Mouse (Mus musculus) neural tube, embryonic 14.5 days (tissue): ENCODE data around the gene Cck. TPM values are rescaled to one million over a fixed set of nuclear protein-coding genes. Genes with fewer than 3 reads are reported as not detected.

ENCODE experiments used
- ATAC-seq: fragments of 200-750 bp; cut with Nextera tagmentation; 2 replicates; pipeline ENCODE4 v1.8.0; 2017; ENCODE audit warnings: low read depth, mild to moderate bottlenecking, moderate TSS enrichment, moderate library complexity
- H3K27ac ChIP-seq: fragments of 300-500 bp; sonication (generic); 2 replicates; pipeline ENCODE4 v1.5.1; 2014; ENCODE audit warnings: low read depth, mild to moderate bottlenecking, control low read depth, low read length, moderate library complexity, mixed read lengths
- H3K27me3 ChIP-seq: fragments of 300-500 bp; sonication (generic); 2 replicates; pipeline ENCODE4 v1.6.1; 2014; ENCODE audit warnings: low read length; ENCODE audit not compliant: control insufficient read depth, insufficient read depth
- H3K36me3 ChIP-seq: fragments of 300-500 bp; sonication (generic); 2 replicates; pipeline ENCODE4 v1.6.1; 2014; ENCODE audit warnings: low read length, mixed read lengths; ENCODE audit not compliant: control insufficient read depth, insufficient read depth
- H3K4me1 ChIP-seq: fragments of 300-500 bp; sonication (generic); 2 replicates; pipeline ENCODE4 v1.6.1; 2014; ENCODE audit warnings: low read length; ENCODE audit not compliant: control insufficient read depth, insufficient read depth
- H3K4me2 ChIP-seq: fragments of 300-500 bp; sonication (generic); 2 replicates; pipeline ENCODE4 v1.6.1; 2014; ENCODE audit warnings: mild to moderate bottlenecking, low read depth, low read length, control low read depth
- H3K4me3 ChIP-seq: fragments of 300-500 bp; sonication (generic); 2 replicates; pipeline ENCODE4 v1.5.1; 2014; ENCODE audit warnings: low read depth, low read length, control low read depth, mixed read lengths
- H3K9ac ChIP-seq: fragments of 300-500 bp; sonication (generic); replicated peaks from 2 replicates; pipeline ENCODE4 v1.6.1; 2014; ENCODE audit warnings: low read depth, mild to moderate bottlenecking, control low read depth, low read length, mixed read lengths
- H3K9me3 ChIP-seq: fragments of 300-500 bp; sonication (generic); 2 replicates; pipeline ENCODE4 v1.6.1; 2016; ENCODE audit warnings: low read length; ENCODE audit not compliant: control insufficient read depth
- WGBS: fragments of 180-500 bp; shearing (Covaris S2); extraction: QIAGEN DNeasy Blood & Tissue Kit; methylation state at CpG from one replicate; pipeline ENCODE4 v1.1.7; 2014; 5-methylcytosine and 5-hydroxymethylcytosine counted together
- polyA plus RNA-seq: library from polyadenylated mRNA; unstranded; fragments of >200 nt; fragmentation: Nextera tagmentation; extraction: Ambion mirVana; gene quantifications from 2 replicates; pipeline ENCODE4 v1.2.1, GENCODE M21; 2014

Cck gene
- polyA plus RNA-seq = 73.1 and 169 TPM in 2 replicates

DNA sequence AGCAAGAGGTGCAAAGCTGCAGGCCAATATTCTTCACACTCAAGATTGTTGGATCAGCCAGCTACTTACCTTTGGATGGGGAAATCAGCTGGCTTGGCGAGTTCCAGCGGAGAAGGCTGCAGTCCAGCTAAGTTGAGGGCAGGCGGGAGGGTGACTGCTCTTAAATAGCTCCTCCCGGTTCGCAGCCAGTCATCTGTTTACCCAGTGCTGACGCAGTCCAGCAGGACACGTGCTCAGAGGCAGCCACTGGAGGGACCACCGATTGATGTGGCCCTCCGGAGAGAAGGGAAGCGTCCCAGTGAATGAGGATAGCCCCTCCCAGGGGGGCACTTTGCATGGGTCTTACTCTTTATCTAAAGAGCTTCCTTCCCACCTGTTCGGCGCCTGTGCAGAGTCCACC, at the start of gene Cck:
TSS of gene Cck (minus strand) at position 166 of the 400 bp plus-strand sequence.
- H3K27ac ChIP-seq = no peak within 1 kb of the TSS
- H3K4me1 ChIP-seq = peaks cover 7% of the 10 kb centered on the region; the same call in 1 of the 2 replicates
- H3K9ac ChIP-seq = peak within 1 kb of the TSS; percentile 39; the same call in 1 of the 2 replicates
- no peaks in the 10 kb centered on the region for H3K9me3 ChIP-seq
- peaks cover 27% of the 10 kb centered on the region for H3K27me3 ChIP-seq
- ATAC-seq = no peak
- H3K36me3 ChIP-seq = no peaks in the 10 kb centered on the region
- peak within 1 kb of the TSS; percentile 32 for H3K4me3 ChIP-seq
- H3K4me2 ChIP-seq = peak within 1 kb of the TSS; percentile 50
- WGBS = 2% methylated on average over 12 of the region's 12 CpGs

GRCm38 (mm10) chr9:121541530-121541929, 46.0 kb upstream of the Cck start:
- Histone ChIP-seq H3K4me2 (no peak overlapping the region), H3K4me1 (no peaks in the 10 kb centered on the region), H3K27ac (no peak overlapping the region), H3K9me3 (peaks cover 2% of the 10 kb centered on the region; the same call in 1 of the 2 replicates), H3K9ac (no peak overlapping the region), H3K4me3 (no peak overlapping the region), H3K36me3 (no peaks in the 10 kb centered on the region), H3K27me3 (no peaks in the 10 kb centered on the region)
- no peak for ATAC-seq

GRCm38 (mm10) chr9:121532626-121533025, 37.1 kb upstream of the Cck start:
- WGBS = 56% methylated on average over 9 of the region's 9 CpGs
- H3K4me1 ChIP-seq = no peaks in the 10 kb centered on the region
- H3K36me3 ChIP-seq = no peaks in the 10 kb centered on the region
- no peak overlapping the region for H3K4me2 ChIP-seq
- H3K4me3 ChIP-seq = no peak overlapping the region
- H3K9ac ChIP-seq = no peak overlapping the region
- H3K9me3 ChIP-seq = peaks cover 3% of the 10 kb centered on the region; the same call in 1 of the 2 replicates
- no peaks in the 10 kb centered on the region for H3K27me3 ChIP-seq
- no peak overlapping the region for H3K27ac ChIP-seq
- ATAC-seq = no peak

- WGBS = 62% methylated on average over 8 of the region's 8 CpGs
- H3K36me3 ChIP-seq = no peaks in the 10 kb centered on the region
- H3K9me3 ChIP-seq = no peaks in the 10 kb centered on the region
These were observed 33.3 kb upstream of the Cck start for GRCm38 (mm10) chr9:121528605-121529357.

GRCm38 (mm10) chr9:121526171-121526570, 30.7 kb upstream of the Cck start:
- H3K27ac ChIP-seq = no peak overlapping the region
- no peaks in the 10 kb centered on the region for H3K4me1 ChIP-seq
- no peaks in the 10 kb centered on the region for H3K36me3 ChIP-seq
- H3K9ac ChIP-seq = no peak overlapping the region
- no peaks in the 10 kb centered on the region for H3K9me3 ChIP-seq
- H3K4me3 ChIP-seq = no peak overlapping the region
- no peaks in the 10 kb centered on the region for H3K27me3 ChIP-seq
- no peak overlapping the region for H3K4me2 ChIP-seq
- WGBS = 60% methylated on average over 6 of the region's 6 CpGs
- no peak for ATAC-seq

More at GRCm38 (mm10) chr9:121528605-121529357, 33.3 kb upstream of the Cck start:
- Histone ChIP-seq H3K27me3 (no peaks in the 10 kb centered on the region), H3K4me1 (no peaks in the 10 kb centered on the region), H3K27ac (no peak overlapping the region), H3K4me3 (no peak overlapping the region), H3K4me2 (no peak overlapping the region), H3K9ac (no peak overlapping the region)
- no peak for ATAC-seq

DNA sequence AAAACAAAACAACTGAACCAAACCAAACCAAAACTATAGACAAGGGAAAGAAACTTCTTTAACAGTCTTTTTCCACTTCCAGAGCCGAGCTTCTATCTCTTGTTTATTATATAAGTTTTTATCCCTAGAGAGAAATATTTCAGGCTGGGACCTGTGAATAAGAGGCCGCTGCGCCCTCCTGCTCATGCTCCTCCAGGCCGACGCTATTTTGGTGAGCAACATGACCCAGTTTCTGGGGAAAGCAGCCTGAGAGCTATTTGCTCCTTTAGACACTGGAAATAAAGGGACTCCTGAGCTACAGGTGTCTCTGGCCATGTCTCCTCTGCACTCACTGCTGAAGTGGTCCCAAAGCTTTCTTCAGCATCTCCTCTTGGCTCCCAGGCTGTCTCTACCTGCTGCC, 24.6 kb upstream of the Cck start:
- H3K36me3 ChIP-seq = no peaks in the 10 kb centered on the region
- no peak overlapping the region for H3K4me2 ChIP-seq
- H3K27ac ChIP-seq = no peak overlapping the region
- H3K9me3 ChIP-seq = no peaks in the 10 kb centered on the region
- H3K27me3 ChIP-seq = no peaks in the 10 kb centered on the region
- H3K4me1 ChIP-seq = no peaks in the 10 kb centered on the region
- no peak overlapping the region for H3K9ac ChIP-seq
- no peak for ATAC-seq
- H3K4me3 ChIP-seq = no peak overlapping the region
- WGBS = 86% methylated on average over 5 of the region's 5 CpGs

- no peaks in the 10 kb centered on the region for H3K4me1 ChIP-seq
- no peaks in the 10 kb centered on the region for H3K36me3 ChIP-seq
- no peak overlapping the region for H3K4me2 ChIP-seq
- H3K27me3 ChIP-seq = no peaks in the 10 kb centered on the region
- H3K9me3 ChIP-seq = no peaks in the 10 kb centered on the region
- no peak for ATAC-seq
- H3K4me3 ChIP-seq = no peak overlapping the region
- WGBS = 88% methylated on average over 5 of the region's 5 CpGs
- H3K9ac ChIP-seq = no peak overlapping the region
- no peak overlapping the region for H3K27ac ChIP-seq
These were observed 19.0 kb upstream of the Cck start for GRCm38 (mm10) chr9:121514462-121514861.

DNA sequence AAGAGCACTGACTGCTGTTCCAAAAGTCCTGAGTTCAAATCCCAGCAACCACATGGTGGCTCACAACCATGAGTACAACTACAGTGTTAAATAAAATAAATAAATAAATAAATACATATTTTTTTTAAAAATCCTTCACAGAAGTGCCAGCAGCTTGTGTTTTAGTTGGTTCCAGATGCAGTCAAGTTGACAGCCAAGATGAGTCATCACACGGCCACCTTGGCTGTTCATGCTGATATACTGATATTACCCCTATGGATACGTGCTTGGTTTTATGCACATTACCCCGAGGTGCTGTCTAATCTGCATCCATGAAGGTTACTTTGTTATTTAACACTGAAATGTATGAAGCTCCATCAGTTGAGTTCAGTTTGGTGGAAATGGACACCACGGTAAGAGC, 16.4 kb upstream of the Cck start:
- H3K9me3 ChIP-seq = no peaks in the 10 kb centered on the region
- WGBS = 94% methylated on average over 4 of the region's 4 CpGs
- no peaks in the 10 kb centered on the region for H3K36me3 ChIP-seq
- ATAC-seq = no peak
- no peak overlapping the region for H3K4me3 ChIP-seq
- no peak overlapping the region for H3K4me2 ChIP-seq
- H3K27ac ChIP-seq = no peak overlapping the region
- H3K4me1 ChIP-seq = no peaks in the 10 kb centered on the region
- H3K9ac ChIP-seq = no peak overlapping the region
- H3K27me3 ChIP-seq = no peaks in the 10 kb centered on the region

- Histone ChIP-seq H3K27me3 (no peaks in the 10 kb centered on the region), H3K9me3 (no peaks in the 10 kb centered on the region), H3K36me3 (no peaks in the 10 kb centered on the region), H3K4me3 (no peak overlapping the region), H3K4me2 (no peak overlapping the region), H3K9ac (no peak overlapping the region), H3K27ac (no peak overlapping the region), H3K4me1 (no peaks in the 10 kb centered on the region)
- no peak for ATAC-seq
- WGBS = 66% methylated on average over 8 of the region's 8 CpGs
These were observed 11.1 kb upstream of the Cck start for GRCm38 (mm10) chr9:121506478-121507180.
